Mouse (Mus musculus) MEL (cell line): ENCODE measurements around the gene Tpcn2. TPM values are rescaled to one million over a fixed set of nuclear protein-coding genes. Genes with fewer than 3 reads are reported as not detected.

Experiments used
- DNase-seq: peaks from one replicate; pipeline ENCODE4 v3.0.0; 2011; ENCODE audit warnings: low read depth, low spot score
- H3K27ac ChIP-seq: 2 replicates; pipeline ENCODE4 v1.5.1; 2012; ENCODE audit warnings: low read depth, mild to moderate bottlenecking, control low read depth, low read length, moderate library complexity; ENCODE audit not compliant: control insufficient read depth
- H3K27me3 ChIP-seq, 2 experiments: fragments of 150-350 bp in 1 of 2; sonication (generic) in 1 of 2; 2 replicates each; pipeline ENCODE4 v1.6.1; 2012; ENCODE audit warnings: low read length in 2 of 2, mild to moderate bottlenecking in 2 of 2, improper control_type of control experiment in 1 of 2, moderate library complexity in 1 of 2; ENCODE audit not compliant: insufficient read depth in 2 of 2, control insufficient read depth in 1 of 2
- H3K36me3 ChIP-seq, 2 experiments: 2 replicates each; pipeline ENCODE4 v1.6.1; 2012 to 2014; ENCODE audit warnings: low read length in 2 of 2, improper control_type of control experiment in 1 of 2, inconsistent platforms in 1 of 2, mild to moderate bottlenecking in 1 of 2; ENCODE audit not compliant: insufficient read depth in 2 of 2, control insufficient read depth in 1 of 2
- H3K4me1 ChIP-seq, 2 experiments: fragments of 150-350 bp in 1 of 2; sonication (generic) in 1 of 2; 2 replicates each; pipeline ENCODE4 v1.6.1; 2012; ENCODE audit warnings: low read length in 2 of 2, improper control_type of control experiment in 1 of 2, mild to moderate bottlenecking in 1 of 2; ENCODE audit not compliant: insufficient read depth in 2 of 2, control insufficient read depth in 1 of 2
- H3K4me3 ChIP-seq, 2 experiments: fragments of 150-350 bp in 1 of 2; sonication (generic) in 1 of 2; 2 replicates each; pipeline ENCODE4 v1.5.1; 2012; ENCODE audit warnings: low read depth in 2 of 2, low read length in 2 of 2, mild to moderate bottlenecking in 2 of 2, moderate library complexity in 2 of 2, control low read depth in 1 of 2, improper control_type of control experiment in 1 of 2; ENCODE audit not compliant: control insufficient read depth in 1 of 2, insufficient read depth in 1 of 2
- H3K79me2 ChIP-seq: 2 replicates; pipeline ENCODE4 v1.6.1; 2012; ENCODE audit warnings: mild to moderate bottlenecking, low read length, moderate library complexity; ENCODE audit not compliant: control insufficient read depth, poor library complexity, insufficient read depth
- H3K9ac ChIP-seq: 2 replicates; pipeline ENCODE4 v1.6.1; 2012; ENCODE audit warnings: low read depth, mild to moderate bottlenecking, control low read depth, low read length, moderate library complexity; ENCODE audit not compliant: control insufficient read depth, poor library complexity, severe bottlenecking
- H3K9me3 ChIP-seq: fragments of 150-350 bp; sonication (generic); replicated peaks from 2 replicates; pipeline ENCODE4 v1.6.1; 2012; ENCODE audit warnings: mild to moderate bottlenecking, low read length, improper control_type of control experiment, moderate library complexity; ENCODE audit not compliant: insufficient read depth
- BHLHE40 ChIP-seq: IDR thresholded peaks from 2 replicates; pipeline ENCODE4 v1.6.1; 2012; ENCODE audit warnings: low read depth, mild to moderate bottlenecking, inconsistent platforms, low read length, improper control_type of control experiment, borderline replicate concordance
- CHD2 ChIP-seq: IDR thresholded peaks from 2 replicates; pipeline ENCODE4 v1.6.1; 2011; ENCODE audit warnings: low read length, improper control_type of control experiment
- ELF1 ChIP-seq: IDR thresholded peaks from 2 replicates; pipeline ENCODE4 v1.6.1; 2014; ENCODE audit warnings: low read depth, mild to moderate bottlenecking, inconsistent platforms, low read length, improper control_type of control experiment, moderate library complexity
- EP300 ChIP-seq, 2 experiments: IDR thresholded peaks; 2 replicates each; pipeline ENCODE4 v1.6.1; 2011; ENCODE audit warnings: improper control_type of control experiment in 2 of 2, low read length in 2 of 2, low read depth in 1 of 2, mild to moderate bottlenecking in 1 of 2
- ETS1 ChIP-seq: IDR thresholded peaks from 2 replicates; pipeline ENCODE4 v1.6.1; 2012; ENCODE audit warnings: low read depth, mild to moderate bottlenecking, inconsistent platforms, low read length, improper control_type of control experiment, moderate library complexity
- HCFC1 ChIP-seq: IDR thresholded peaks from 2 replicates; pipeline ENCODE4 v1.6.1; 2012; ENCODE audit warnings: low read depth, mild to moderate bottlenecking, inconsistent platforms, low read length, improper control_type of control experiment, moderate library complexity
- JUND ChIP-seq: IDR thresholded peaks from 2 replicates; pipeline ENCODE4 v1.6.1; 2011; ENCODE audit warnings: low read depth, mild to moderate bottlenecking, improper control_type of control experiment, low read length
- MAFK ChIP-seq: IDR thresholded peaks from 2 replicates; pipeline ENCODE4 v1.6.1; 2011; ENCODE audit warnings: low read depth, mild to moderate bottlenecking, low read length, improper control_type of control experiment, borderline replicate concordance
- MAX ChIP-seq: IDR thresholded peaks from 2 replicates; pipeline ENCODE4 v1.6.1; 2011; ENCODE audit warnings: low read length, improper control_type of control experiment
- MAZ ChIP-seq: IDR thresholded peaks from 2 replicates; pipeline ENCODE4 v1.6.1; 2012; ENCODE audit warnings: low read depth, mild to moderate bottlenecking, inconsistent platforms, low read length, improper control_type of control experiment
- MYB ChIP-seq: IDR thresholded peaks from 2 replicates; pipeline ENCODE4 v1.6.1; 2011; ENCODE audit warnings: mild to moderate bottlenecking, low read depth, low read length, improper control_type of control experiment
- MYC ChIP-seq: IDR thresholded peaks from 2 replicates; pipeline ENCODE4 v1.6.1; 2011; ENCODE audit warnings: low read depth, mild to moderate bottlenecking, low read length, improper control_type of control experiment, moderate library complexity
- NELFE ChIP-seq: IDR thresholded peaks from 2 replicates; pipeline ENCODE4 v1.6.1; 2011; ENCODE audit warnings: low read depth, low read length, improper control_type of control experiment
- NRF1 ChIP-seq: IDR thresholded peaks from 2 replicates; pipeline ENCODE4 v1.6.1; 2014; ENCODE audit warnings: low read depth, mild to moderate bottlenecking, inconsistent platforms, low read length, improper control_type of control experiment, moderate library complexity; ENCODE audit not compliant: poor library complexity, insufficient read depth, severe bottlenecking
- POLR2AphosphoS2 ChIP-seq: IDR thresholded peaks from 2 replicates; pipeline ENCODE4 v1.6.1; 2011; ENCODE audit warnings: low read length, improper control_type of control experiment
- POLR2AphosphoS5 ChIP-seq: IDR thresholded peaks from 2 replicates; pipeline ENCODE4 v1.6.1; 2012; ENCODE audit warnings: low read depth, borderline replicate concordance, mild to moderate bottlenecking, inconsistent platforms, low read length, moderate library complexity, mixed read lengths
- RCOR1 ChIP-seq: IDR thresholded peaks from 2 replicates; pipeline ENCODE4 v1.6.1; 2012; ENCODE audit warnings: low read depth, mild to moderate bottlenecking, inconsistent platforms, low read length, improper control_type of control experiment
- SIN3A ChIP-seq: IDR thresholded peaks from 2 replicates; pipeline ENCODE4 v1.6.1; 2012; ENCODE audit warnings: low read length, improper control_type of control experiment, inconsistent platforms
- SMC3 ChIP-seq: IDR thresholded peaks from 2 replicates; pipeline ENCODE4 v1.6.1; 2011; ENCODE audit warnings: low read depth, low read length, improper control_type of control experiment
- TBP ChIP-seq: IDR thresholded peaks from 2 replicates; pipeline ENCODE4 v1.8.0; 2011; ENCODE audit warnings: low read depth, low read length, improper control_type of control experiment
- UBTF ChIP-seq: IDR thresholded peaks from 2 replicates; pipeline ENCODE4 v1.6.1; 2012; ENCODE audit warnings: low read depth, mild to moderate bottlenecking, inconsistent platforms, low read length, improper control_type of control experiment, moderate library complexity, borderline replicate concordance; ENCODE audit not compliant: insufficient read depth
- USF2 ChIP-seq, 2 experiments: IDR thresholded peaks; 2 replicates each; pipeline ENCODE4 v1.6.1; 2011 to 2012; ENCODE audit warnings: improper control_type of control experiment in 2 of 2, low read length in 2 of 2, borderline replicate concordance in 1 of 2, inconsistent platforms in 1 of 2, low read depth in 1 of 2, mild to moderate bottlenecking in 1 of 2; ENCODE audit not compliant: insufficient read depth in 1 of 2
- ZMIZ1 ChIP-seq: IDR thresholded peaks from 2 replicates; pipeline ENCODE4 v1.6.1; 2012; ENCODE audit warnings: low read depth, mild to moderate bottlenecking, inconsistent platforms, low read length, improper control_type of control experiment, moderate library complexity
- polyA plus RNA-seq, 2 experiments: library from polyadenylated mRNA; stranded (reverse) in 1 of 2; unstranded in 1 of 2; fragments of >175 nt in 1 of 2; fragments of >200 nt in 1 of 2; gene quantifications; 2 replicates each; pipeline versions ENCODE4 v1.2.1 to v1.2.4; 2012; ENCODE audit warnings: low replicate concordance in 2 of 2, low read depth in 1 of 2; ENCODE audit not compliant: insufficient read length in 2 of 2, insufficient read depth in 1 of 2, missing spikeins in 1 of 2
- total RNA-seq: library from RNA; depleted of rRNA; stranded (reverse); fragments of 300-350 nt; gene quantifications from 2 replicates; pipeline ENCODE4 v1.2.3, GENCODE M21; 2012

Tpcn2 gene
- total and polyA plus RNA-seq, 3 experiments: 6.4 to 10.3 TPM; not detected in 1

DNA sequence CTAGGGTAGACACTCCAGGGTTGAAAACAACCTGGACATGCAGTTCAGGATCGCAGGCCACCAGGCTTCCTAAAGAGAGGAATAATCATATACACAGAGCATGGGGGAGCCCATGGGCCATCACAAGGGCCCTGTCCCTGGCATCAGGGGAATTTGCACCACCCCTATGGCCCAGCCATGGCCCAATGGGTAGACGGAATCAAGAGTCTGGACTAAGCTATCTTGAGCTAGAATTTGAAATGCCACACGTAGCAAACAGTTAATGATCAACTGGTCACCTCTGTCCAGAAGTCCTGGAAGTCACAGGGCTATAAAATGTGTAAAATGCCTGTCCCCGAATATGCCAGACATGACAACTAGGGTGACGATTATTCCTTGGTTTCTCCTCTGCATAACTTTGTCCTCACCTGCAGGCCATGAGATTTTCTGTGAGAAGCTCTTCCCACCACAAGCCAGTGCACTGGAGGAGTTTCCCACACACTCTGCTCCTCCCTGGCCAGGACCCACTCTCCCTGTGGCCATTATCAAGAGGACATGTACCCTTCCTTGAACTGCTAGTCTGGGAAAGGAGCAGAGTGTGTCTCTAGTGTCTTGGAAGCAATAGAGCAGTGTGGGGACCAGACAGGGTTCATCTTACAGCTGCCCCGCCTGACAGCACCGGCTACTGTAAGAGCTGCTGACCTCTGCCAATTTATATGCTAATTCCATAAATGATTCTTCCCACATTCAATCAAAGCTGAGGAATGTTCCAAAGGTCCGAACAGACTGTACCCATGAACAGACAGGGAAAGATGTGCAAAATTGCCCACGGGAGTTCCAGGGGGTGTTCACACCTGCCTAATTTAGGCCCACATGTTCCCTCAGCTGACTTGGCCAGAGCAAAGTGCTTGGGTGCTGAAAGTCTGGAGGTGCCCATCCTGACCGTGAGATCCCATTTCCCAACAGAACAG is 48.7 kb downstream of the Tpcn2 start:
- TF ChIP-seq MAZ (no peak), UBTF (no peak), MYC (no peak), JUND (no peak), EP300 (IDR thresholded peaks at IDR 0.05; ENCODE audit: low read depth in 1 of 2, low read length in 2 of 2) (no peak), NRF1 (no peak), HCFC1 (no peak), CHD2 (no peak), MAFK (no peak), USF2 (IDR thresholded peaks at IDR 0.05; ENCODE audit: borderline replicate concordance in 1 of 2, insufficient read depth in 1 of 2, low read depth in 1 of 2, low read length in 2 of 2) (no peak), BHLHE40 (no peak), SIN3A (no peak), TBP (no peak), SMC3 (no peak), NELFE (no peak), ZMIZ1 (no peak), ETS1 (no peak), POLR2AphosphoS5 (no peak)
- H3K27ac ChIP-seq: no peak overlapping the region
- DNase-seq: no peak
- no peaks in the 10 kb centered on the region for H3K79me2 ChIP-seq
- no peak overlapping the region for H3K9ac ChIP-seq
- no peaks in the 10 kb centered on the region; a peak in 1 of 4 replicates for H3K27me3 ChIP-seq
- no peaks in the 10 kb centered on the region for H3K36me3 ChIP-seq
- no peaks in the 10 kb centered on the region for H3K9me3 ChIP-seq
- H3K4me1 ChIP-seq: no peaks in the 10 kb centered on the region
- no peak overlapping the region for H3K4me3 ChIP-seq

- no peak for TF ChIP-seq POLR2AphosphoS5
- TF ChIP-seq MAX: no peak
- no peak for TF ChIP-seq RCOR1
- TF ChIP-seq BHLHE40: no peak
- no peak for TF ChIP-seq ELF1
- TF ChIP-seq CHD2: no peak
- TF ChIP-seq POLR2AphosphoS2: no peak
- TF ChIP-seq MYC: no peak
- no peak for TF ChIP-seq MYB
- no peaks in the 10 kb centered on the region; a peak in 1 of 4 replicates for H3K27me3 ChIP-seq
- H3K9ac ChIP-seq: no peak overlapping the region
- no peaks in the 10 kb centered on the region for H3K9me3 ChIP-seq
- H3K4me3 ChIP-seq: no peak overlapping the region
- no peaks in the 10 kb centered on the region for H3K4me1 ChIP-seq
- no peak overlapping the region for H3K27ac ChIP-seq
- no peak for DNase-seq
- no peaks in the 10 kb centered on the region for H3K36me3 ChIP-seq
- no peaks in the 10 kb centered on the region for H3K79me2 ChIP-seq
Measured at GRCm38 (mm10) chr7:145231659-145232058, 52.2 kb downstream of the Tpcn2 start.
